Mouse (Mus musculus): ENCODE measurements around the gene Abcd2.

The Abcd2 gene

GRCm38 (mm10) chr15:91191412-91192222, at the start of gene Abcd2:
TSS of gene Abcd2 (minus strand) at chr15:91191799.
- peak; percentile 87 to 89 for DNase-seq (ENCODE audit: low spot score in 2 of 2)

DNA sequence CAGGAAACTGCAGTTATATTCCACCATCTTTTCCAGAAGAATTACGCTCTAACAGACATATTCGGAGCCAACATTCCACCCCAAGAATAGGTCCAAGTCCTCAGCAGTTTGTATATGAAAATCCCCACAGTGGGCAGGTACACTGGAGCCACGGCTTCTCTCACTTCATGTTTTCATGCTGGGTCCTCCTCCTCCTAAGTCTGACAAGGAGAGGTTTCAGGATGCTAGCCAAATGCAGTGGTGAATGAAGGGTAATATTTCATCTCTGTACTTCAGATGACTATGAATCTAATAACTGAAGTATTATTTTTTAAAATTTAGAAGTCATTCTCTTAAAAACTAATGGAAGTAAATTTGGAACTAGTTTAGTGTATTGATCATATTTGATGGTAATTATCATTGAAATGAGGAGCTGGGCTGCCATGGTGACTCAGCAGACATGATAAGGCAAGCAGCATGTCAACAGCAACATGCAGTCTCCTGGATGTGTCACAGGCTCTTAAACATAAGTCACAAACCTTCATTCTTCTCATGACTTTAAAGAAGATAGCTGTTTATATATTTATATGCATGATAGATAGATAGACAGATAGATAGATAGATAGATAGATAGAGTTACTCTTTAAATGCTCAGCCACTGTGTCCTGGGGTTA, 49.2 kb upstream of the Abcd2 start:
- DNase-seq (ENCODE audit: low spot score in 2 of 2), result no peak

DNA sequence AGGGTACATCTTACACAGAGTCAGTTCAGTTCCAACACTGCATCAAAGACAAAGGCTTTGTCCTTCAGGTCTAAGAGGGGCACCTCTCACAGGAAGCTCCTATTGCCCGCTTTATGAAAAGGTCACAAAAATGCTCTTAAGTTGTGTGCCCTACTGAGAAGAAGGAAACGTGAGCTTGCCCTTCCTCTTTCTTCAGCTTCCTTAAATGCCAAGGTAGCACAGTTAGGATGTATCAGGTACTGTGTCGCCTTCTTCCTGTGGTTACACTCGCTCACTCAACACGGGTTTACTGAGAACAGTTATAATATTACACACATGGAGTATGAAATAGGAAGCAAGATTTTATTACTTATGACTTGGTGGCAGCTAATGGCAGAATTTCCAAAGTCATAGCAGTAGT, 45.7 kb upstream of the Abcd2 start:
- no peak for DNase-seq (ENCODE audit: low spot score in 2 of 2)

DNA sequence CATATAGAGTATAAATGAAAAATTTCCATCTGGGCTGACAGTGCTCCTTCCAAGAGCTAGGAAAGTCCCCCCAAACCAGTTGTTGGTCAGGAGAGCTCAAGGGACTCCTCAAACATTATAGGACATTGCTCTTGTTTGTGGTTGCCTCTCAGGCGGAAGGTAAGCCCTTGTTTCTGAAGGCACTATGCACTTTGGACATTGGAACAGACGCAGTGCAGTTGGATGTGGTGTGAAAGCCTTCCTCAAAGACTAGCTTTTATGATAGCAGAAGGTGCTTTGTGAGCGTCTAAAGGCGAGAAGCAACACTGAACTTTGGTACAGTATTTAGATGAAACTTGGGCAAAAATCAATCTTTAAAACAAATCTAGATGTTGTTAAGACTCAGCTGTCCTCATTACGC, 14.9 kb upstream of the Abcd2 start:
- no peak for DNase-seq (ENCODE audit: low spot score in 2 of 2)

DNA sequence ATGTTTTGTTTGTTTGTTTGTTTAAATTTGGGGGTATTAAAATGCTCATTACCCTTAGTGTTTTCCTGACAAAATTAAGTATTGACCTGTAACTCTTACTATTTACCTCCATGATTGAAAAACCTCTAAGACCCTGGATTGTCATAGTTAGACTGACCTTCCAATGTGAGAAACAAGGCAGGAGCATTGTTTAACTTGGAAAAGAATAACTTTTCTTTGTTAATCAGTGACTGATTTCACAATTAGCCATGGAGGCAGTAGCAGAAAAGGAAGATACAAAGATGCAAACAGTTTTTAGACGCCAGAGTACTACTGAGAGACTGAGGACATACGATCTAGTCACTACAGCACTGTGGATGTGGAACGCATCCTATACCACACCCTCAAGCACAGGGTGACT, 11.9 kb upstream of the Abcd2 start:
- DNase-seq (ENCODE audit: low spot score in 2 of 2), result no peak

GRCm38 (mm10) chr15:91202486-91202885, 10.9 kb upstream of the Abcd2 start:
- no peak for DNase-seq (ENCODE audit: low spot score in 2 of 2)

GRCm38 (mm10) chr15:91200833-91201232, 9.2 kb upstream of the Abcd2 start:
- no peak for DNase-seq (ENCODE audit: low spot score in 2 of 2)

- DNase-seq (ENCODE audit: low spot score in 2 of 2), result no peak
Observed at GRCm38 (mm10) chr15:91199256-91199905, 7.8 kb upstream of the Abcd2 start, which contains the start of gene CN725425. TSS of gene CN725425 (plus strand) at chr15:91199494.

DNA sequence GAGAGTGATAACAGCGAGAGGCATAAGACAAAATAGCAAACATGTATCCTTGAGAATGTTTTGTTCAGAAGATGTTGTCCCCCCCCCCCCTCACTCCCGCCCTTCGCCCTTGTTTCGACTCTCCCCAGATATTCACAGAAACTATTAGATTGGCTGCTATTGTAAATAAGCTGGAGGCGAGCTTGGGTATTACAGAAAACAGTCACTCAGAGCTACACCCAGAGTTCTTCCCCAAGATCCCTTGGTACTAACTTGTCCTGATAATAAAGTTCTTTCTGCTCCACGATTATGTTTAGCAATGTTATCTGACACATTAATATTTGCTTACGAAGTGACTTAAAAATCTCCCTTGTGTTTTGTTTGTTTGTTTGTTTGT, 612 bp upstream of the Abcd2 start:
- DNase-seq (ENCODE audit: low spot score in 2 of 2), result no peak

DNA sequence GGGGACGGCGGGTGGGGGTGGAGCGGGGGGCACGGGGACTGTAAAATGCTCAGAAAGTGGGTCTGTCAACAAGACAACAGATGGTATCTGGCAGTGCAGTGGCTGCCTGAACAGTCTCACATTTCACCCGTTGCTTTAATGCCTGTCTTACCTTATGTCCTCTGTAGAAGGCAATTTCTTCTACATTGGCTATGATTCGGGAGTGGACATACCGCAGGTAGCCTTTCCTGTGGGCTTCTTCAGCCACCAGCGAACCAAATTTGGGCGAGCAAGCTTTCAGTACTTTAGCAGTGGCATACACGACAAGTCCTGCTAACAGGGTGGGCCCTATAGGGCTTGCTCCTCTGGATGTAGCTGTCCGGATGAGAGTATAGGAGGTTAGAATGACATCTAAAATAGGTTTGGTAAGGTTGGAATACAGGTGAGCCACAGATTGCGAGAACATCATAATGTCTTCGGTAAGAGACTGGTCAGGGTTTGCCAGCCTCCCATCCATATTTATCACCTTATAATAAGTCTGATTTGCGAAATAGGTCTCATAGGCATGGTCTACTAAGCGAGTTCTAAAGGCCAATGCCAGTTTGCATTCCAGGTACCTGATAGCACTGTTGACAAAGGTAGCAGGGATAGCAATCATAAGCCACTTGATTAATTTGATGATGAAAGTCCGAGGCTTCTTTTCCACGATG, 936 bp downstream of the Abcd2 start:
- DNase-seq (ENCODE audit: low spot score in 2 of 2), result no peak

GRCm38 (mm10) chr15:91190026-91190425, 1.6 kb downstream of the Abcd2 start:
- no peak for DNase-seq (ENCODE audit: low spot score in 2 of 2)

DNA sequence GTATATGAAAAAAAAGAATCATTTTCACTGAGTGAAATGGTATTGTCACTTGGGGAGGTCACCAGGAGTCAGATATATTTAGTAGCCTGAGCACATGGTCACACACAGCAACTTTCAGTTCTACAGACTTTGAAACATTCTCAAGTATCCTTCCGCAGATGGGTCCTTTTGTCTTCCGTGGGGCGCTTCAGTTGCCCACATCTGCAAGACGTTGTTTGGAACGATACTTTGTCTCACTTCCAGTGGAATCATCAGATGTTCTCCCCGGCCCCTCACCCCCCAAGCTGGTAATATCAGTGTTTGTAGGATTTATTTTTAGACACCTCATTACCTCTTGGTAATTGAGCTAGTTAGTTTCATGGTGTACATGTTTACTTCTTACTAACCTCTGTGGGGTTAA, 5.2 kb downstream of the Abcd2 start:
- no peak for DNase-seq (ENCODE audit: low spot score in 2 of 2)

DNA sequence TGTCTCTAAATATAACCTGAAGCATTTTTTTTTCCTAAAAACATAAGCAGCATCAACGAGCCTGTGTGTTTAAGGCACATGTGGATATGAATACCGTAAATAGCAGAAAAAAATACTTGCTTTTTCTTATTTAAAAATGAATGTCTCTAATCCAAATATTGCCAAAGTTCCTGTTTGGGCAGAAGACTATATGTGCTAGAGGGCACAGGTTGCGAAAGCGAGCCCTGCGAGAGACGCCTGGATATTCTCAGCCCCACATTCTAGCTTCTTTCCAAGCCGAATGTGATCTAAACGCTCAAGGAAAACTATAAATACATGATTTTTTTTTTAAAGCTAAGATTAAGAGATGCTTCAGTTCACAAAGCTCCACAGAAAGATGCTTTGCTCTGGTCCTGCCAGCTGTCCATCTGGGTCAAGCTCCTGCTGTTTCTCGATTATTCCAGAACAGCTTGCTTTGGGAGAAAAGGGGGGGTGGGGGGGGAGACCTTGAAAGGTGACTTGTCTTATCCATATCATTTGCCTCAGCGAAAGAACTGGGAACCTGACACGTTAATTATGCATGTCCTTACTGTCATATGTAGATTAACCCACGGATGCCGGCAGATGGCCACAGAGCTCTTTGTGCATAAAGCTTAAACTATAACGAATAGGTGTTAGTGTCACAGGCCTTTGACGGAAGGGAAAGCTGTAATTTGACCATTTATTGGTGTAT, 11.5 kb downstream of the Abcd2 start:
- no peak for DNase-seq (ENCODE audit: low spot score in 2 of 2)

- no peak for DNase-seq (ENCODE audit: low spot score in 2 of 2)
Observed at GRCm38 (mm10) chr15:91178656-91179314, 12.8 kb downstream of the Abcd2 start.

GRCm38 (mm10) chr15:91172193-91172592, 19.4 kb downstream of the Abcd2 start:
- no peak for DNase-seq (ENCODE audit: low spot score in 2 of 2)

- no peak for DNase-seq (ENCODE audit: low spot score in 2 of 2)
Observed at GRCm38 (mm10) chr15:91171332-91171731, 20.3 kb downstream of the Abcd2 start.

- DNase-seq (ENCODE audit: low spot score in 2 of 2), result no peak
Observed at GRCm38 (mm10) chr15:91170602-91171328, 20.8 kb downstream of the Abcd2 start.

- no peak for DNase-seq (ENCODE audit: low spot score in 2 of 2)
Observed at GRCm38 (mm10) chr15:91167850-91168562, 23.6 kb downstream of the Abcd2 start.

GRCm38 (mm10) chr15:91165021-91165420, 26.6 kb downstream of the Abcd2 start:
- peak; percentile 37 to 55 for DNase-seq (ENCODE audit: low spot score in 2 of 2)

DNA sequence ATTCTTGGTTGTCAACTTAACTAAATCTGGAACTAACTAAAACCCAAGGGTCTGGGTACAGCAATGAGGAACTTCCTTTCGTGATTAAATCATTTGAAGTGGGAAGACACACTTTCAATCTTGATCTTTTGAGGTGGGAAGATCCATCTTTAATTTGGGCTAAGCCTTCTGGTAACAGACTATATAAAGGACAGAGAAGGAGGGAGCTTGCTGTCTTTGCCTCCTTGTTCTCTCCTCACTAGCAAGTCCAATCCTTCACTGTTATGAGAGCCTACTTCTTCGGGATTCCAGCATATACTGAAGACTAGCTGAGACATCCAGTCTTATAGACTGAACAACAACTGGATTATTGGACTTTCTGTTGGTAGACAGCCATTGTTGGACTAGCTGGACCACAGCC, 28.1 kb downstream of the Abcd2 start:
- no peak for DNase-seq (ENCODE audit: low spot score in 2 of 2)
